Mouse (Mus musculus): Measurements from ENCODE around the gene Stx1a. TPM values are rescaled to one million over a fixed set of nuclear protein-coding genes. Genes with fewer than 3 reads are reported as not detected.
A peak's percentile ranks its signal among the peaks of the same experiment; 100 is the strongest.
"Not testable (repeated sequence)": the region's sequence is repeated elsewhere in the genome, so short reads cannot be mapped to it uniquely, and the experiment has no call there.

The Stx1a gene
- total and polyA plus RNA-seq, 2 experiments from 2014 or later = 126 to 149 TPM

DNA sequence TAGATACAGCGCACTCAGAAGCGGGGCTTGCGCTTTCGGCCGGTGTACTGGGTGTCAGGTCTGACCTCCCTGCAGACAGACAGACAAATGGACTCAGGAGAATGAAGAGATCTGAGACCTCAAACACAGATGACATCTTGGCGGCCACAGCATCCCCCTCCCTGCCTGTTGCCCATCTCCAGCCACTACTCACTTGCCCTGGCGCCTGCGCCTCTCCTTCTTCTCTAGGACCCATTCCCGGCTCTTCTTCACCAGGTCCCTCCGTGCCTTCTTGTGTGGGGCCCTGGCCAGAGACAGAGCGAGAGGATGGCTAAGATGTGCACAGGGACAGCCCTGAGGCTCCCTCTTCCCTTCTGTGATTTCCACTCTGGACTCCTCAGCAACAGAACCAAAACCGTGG lies 30.1 kb downstream of the Stx1a start:
- Histone ChIP-seq H3K27ac (no peak overlapping the region), H3K9ac (replicated peaks; ENCODE audit: low read length) (no peak overlapping the region), H3K4me1 (ENCODE audit: insufficient read depth, low read length) (no peaks in the 10 kb centered on the region), H3K4me3 (ENCODE audit: low read length) (no peak overlapping the region), H3K4me2 (ENCODE audit: low read depth, low read length) (no peak overlapping the region), H3K9me3 (ENCODE audit: low read length) (no peaks in the 10 kb centered on the region), H3K27me3 (ENCODE audit: insufficient read depth, low read length) (no peaks in the 10 kb centered on the region), H3K36me3 (ENCODE audit: insufficient read depth, low read length) (peaks cover 40% of the 10 kb centered on the region)
- DNase-seq (ENCODE audit: low spot score) (no peak), ATAC-seq (no peak)
- TF ChIP-seq CTCF (IDR thresholded peaks at IDR 0.05; ENCODE audit: low read depth) = no peak
- WGBS = 91% methylated on average over 12 of the region's 12 CpGs

DNA sequence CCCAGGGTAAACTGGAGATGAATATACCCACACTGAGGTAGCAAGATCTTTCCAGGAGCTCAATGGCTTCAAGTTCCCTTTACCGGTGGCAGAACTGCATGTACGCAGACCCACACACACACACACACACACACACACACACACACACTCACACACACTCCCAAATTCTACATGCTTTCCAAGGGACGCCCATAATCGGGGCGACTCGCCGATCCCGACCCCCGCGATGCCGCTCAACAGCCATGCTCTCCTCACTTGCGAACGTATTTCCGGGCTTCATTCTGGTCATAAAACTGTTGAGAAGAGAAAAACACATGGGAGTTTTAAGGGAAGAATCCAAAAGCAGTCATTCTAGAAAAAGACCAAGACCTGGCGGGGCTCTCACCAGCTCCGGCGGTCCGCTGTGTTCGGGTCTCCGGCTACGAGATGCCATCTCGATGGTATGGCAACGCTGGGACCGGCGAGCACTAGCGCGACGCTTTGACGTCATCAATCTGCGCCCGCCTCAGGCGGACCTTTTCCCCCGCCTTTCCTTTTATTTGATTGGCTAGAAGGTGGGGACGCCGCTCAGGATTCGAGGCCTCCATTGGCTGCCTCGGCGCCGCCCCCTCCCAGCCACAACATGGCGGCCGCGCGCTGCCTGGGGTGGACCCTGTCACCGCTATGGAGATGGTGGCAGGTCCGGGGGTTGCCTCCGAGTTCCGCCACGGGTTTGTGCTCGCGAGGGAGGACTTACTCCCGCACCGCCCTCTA lies 40.5 kb downstream of the Stx1a start, which contains the start of gene Dnajc30:
Gene Dnajc30, plus strand, starts transcription at position 574 of the 753 bp plus-strand sequence.
- DNase-seq (ENCODE audit: low spot score) = peak; percentile 99
- peak within 1 kb of the TSS; percentile 83 for H3K4me2 ChIP-seq (ENCODE audit: low read depth, low read length)
- H3K27me3 ChIP-seq (ENCODE audit: insufficient read depth, low read length) = no peaks in the 10 kb centered on the region
- no peaks in the 10 kb centered on the region for H3K9me3 ChIP-seq (ENCODE audit: low read length)
- TF ChIP-seq CTCF (IDR thresholded peaks at IDR 0.05; ENCODE audit: low read depth) = no peak
- ATAC-seq = peak; percentile 98
- H3K27ac ChIP-seq = peak within 1 kb of the TSS; percentile 84
- H3K4me1 ChIP-seq (ENCODE audit: insufficient read depth, low read length) = peaks cover 11% of the 10 kb centered on the region; the same call in 1 of the 2 replicates
- H3K9ac ChIP-seq (replicated peaks; ENCODE audit: low read length) = peak within 1 kb of the TSS; percentile 86
- H3K36me3 ChIP-seq (ENCODE audit: insufficient read depth, low read length) = peaks cover 16% of the 10 kb centered on the region; the same call in 1 of the 2 replicates
- under 1% methylated on average over 51 of the region's 52 CpGs for WGBS
- peak within 1 kb of the TSS; percentile 91 for H3K4me3 ChIP-seq (ENCODE audit: low read length)

DNA sequence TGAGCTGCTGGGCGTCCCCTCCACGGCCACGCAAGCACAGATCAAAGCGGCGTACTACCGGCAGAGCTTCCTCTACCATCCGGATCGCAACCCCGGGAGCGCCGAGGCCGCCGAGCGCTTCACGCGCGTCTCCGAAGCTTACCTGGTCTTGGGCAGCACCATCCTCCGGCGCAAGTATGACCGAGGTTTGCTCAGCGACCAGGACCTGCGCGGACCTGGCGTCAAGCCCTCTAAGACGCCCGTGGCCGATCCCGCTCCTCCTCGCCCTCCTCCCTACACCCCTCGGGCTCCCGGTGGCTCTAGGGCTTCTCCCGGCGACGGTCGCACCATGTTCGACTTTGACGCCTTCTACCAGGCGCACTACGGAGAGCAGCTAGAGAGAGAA lies 41.1 kb downstream of the Stx1a start:
- ATAC-seq (peak; percentile 68), DNase-seq (ENCODE audit: low spot score) (no peak)
- Histone ChIP-seq H3K4me2 (ENCODE audit: low read depth, low read length) (peak overlapping the region; percentile 83), H3K9me3 (ENCODE audit: low read length) (no peaks in the 10 kb centered on the region), H3K4me3 (ENCODE audit: low read length) (peak overlapping the region; percentile 91), H3K4me1 (ENCODE audit: insufficient read depth, low read length) (peaks cover 11% of the 10 kb centered on the region; the same call in 1 of the 2 replicates), H3K27ac (peak overlapping the region; percentile 84), H3K27me3 (ENCODE audit: insufficient read depth, low read length) (no peaks in the 10 kb centered on the region), H3K36me3 (ENCODE audit: insufficient read depth, low read length) (peaks cover 13% of the 10 kb centered on the region; the same call in 1 of the 2 replicates), H3K9ac (replicated peaks; ENCODE audit: low read length) (peak overlapping the region; percentile 86)
- no peak for TF ChIP-seq CTCF (IDR thresholded peaks at IDR 0.05; ENCODE audit: low read depth)
- under 1% methylated on average over 40 of the region's 40 CpGs for WGBS

DNA sequence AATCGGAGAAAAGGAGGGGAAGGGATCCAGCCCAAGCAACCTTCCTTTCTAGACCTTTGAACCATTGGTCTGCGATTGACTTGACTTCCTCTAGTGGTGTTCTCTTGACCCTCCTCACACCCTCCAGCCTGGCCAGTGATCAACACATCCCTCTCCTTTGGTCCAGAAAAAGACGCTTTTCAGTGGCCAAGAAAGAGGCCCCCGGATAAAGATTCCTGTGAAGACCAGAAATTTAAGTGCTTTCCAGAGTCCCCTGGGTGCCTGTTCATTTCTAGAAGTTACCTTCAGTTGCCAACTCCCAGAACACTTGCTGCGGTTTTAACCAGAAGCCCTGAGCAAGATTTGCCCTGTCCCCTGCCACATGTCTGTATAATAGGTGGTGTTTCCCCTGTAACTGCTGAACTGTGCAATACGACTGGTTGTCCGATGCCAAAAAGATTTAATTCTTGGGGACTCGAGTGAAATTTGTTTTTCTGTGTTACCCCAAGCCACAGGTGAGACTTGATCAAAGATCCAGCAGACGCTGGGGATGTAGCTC lies 41.7 kb downstream of the Stx1a start, which contains the start of gene Bud23:
Gene Bud23, minus strand, starts transcription at position 51 of the 538 bp plus-strand sequence.
- H3K4me3 ChIP-seq (ENCODE audit: low read length) = peak within 1 kb of the TSS; percentile 91
- ATAC-seq; H3K36me3 ChIP-seq (ENCODE audit: insufficient read depth, low read length); DNase-seq (ENCODE audit: low spot score); H3K27me3 ChIP-seq (ENCODE audit: insufficient read depth, low read length); H3K9me3 ChIP-seq (ENCODE audit: low read length): not testable (repeated sequence)
- H3K4me1 ChIP-seq (ENCODE audit: insufficient read depth, low read length) = peaks cover 11% of the 10 kb centered on the region; the same call in 1 of the 2 replicates
- 79% methylated on average over 9 of the region's 9 CpGs for WGBS
- peak within 1 kb of the TSS; percentile 84 for H3K27ac ChIP-seq
- H3K9ac ChIP-seq (replicated peaks; ENCODE audit: low read length) = peak within 1 kb of the TSS; percentile 86
- peak within 1 kb of the TSS; percentile 83 for H3K4me2 ChIP-seq (ENCODE audit: low read depth, low read length)

DNA sequence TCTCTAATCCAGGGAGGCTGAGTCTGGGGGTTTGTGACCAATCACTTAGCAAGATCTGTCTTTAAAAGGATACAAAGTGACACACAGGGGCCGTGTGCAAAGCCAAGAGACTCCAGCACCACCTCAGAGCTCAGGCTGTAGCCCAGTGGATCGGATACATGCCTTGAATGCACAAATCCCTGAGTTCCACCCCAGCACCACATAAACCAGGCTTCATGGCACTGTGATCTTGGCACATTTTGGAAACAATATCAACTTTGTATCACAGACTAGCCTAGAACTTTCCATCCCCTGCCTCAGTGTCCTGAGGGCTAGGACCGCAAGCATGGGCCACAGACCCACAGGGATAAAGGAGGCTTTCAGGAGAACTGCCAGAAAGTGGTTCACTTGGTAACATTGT lies 42.7 kb downstream of the Stx1a start:
- DNase-seq (ENCODE audit: low spot score) (no peak), ATAC-seq (no peak)
- H3K9ac ChIP-seq (replicated peaks; ENCODE audit: low read length) = no peak overlapping the region
- no peak overlapping the region for H3K4me2 ChIP-seq (ENCODE audit: low read depth, low read length)
- peaks cover 11% of the 10 kb centered on the region; the same call in 1 of the 2 replicates for H3K4me1 ChIP-seq (ENCODE audit: insufficient read depth, low read length)
- no peak overlapping the region for H3K27ac ChIP-seq
- H3K9me3 ChIP-seq (ENCODE audit: low read length) = no peaks in the 10 kb centered on the region
- no peak overlapping the region for H3K4me3 ChIP-seq (ENCODE audit: low read length)
- 87% methylated on average over 3 of the region's 3 CpGs for WGBS
- no peak for TF ChIP-seq CTCF (IDR thresholded peaks at IDR 0.05; ENCODE audit: low read depth)
- H3K36me3 ChIP-seq (ENCODE audit: insufficient read depth, low read length) = no peaks in the 10 kb centered on the region; the same call in 1 of the 2 replicates
- H3K27me3 ChIP-seq (ENCODE audit: insufficient read depth, low read length) = no peaks in the 10 kb centered on the region

DNA sequence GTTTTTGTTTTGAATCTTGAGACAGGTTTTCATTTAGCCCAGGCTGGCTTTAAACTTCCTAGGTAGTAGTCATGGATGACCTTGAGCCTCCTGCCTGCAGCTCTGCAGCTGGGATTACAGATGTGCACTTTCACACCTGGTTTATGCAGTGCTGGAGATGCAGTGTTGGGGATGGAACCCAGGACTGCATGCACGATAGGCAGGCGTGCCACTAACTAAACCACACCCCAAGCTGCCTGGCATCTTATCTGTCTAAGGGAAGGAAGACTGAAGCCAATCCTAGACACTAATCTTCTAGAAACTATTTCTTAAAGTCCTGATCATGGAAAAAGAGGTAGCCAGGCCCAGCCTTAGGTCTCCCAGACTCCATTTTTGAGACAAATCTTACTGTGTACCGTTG lies 47.2 kb downstream of the Stx1a start:
- peaks cover 14% of the 10 kb centered on the region for H3K36me3 ChIP-seq (ENCODE audit: insufficient read depth, low read length)
- WGBS = 89% methylated on average over 3 of the region's 3 CpGs

More for the DNA sequence above, 47.2 kb downstream of the Stx1a start:
- Histone ChIP-seq H3K9me3 (ENCODE audit: low read length) (no peaks in the 10 kb centered on the region), H3K4me1 (ENCODE audit: insufficient read depth, low read length) (0 out of 2 replicates have a peak, but pooled peaks cover 5% of the 10 kb centered on the region), H3K4me3 (ENCODE audit: low read length) (no peak overlapping the region), H3K4me2 (ENCODE audit: low read depth, low read length) (no peak overlapping the region), H3K27me3 (ENCODE audit: insufficient read depth, low read length) (no peaks in the 10 kb centered on the region), H3K27ac (no peak overlapping the region), H3K9ac (replicated peaks; ENCODE audit: low read length) (no peak overlapping the region)
- DNase-seq (ENCODE audit: low spot score) (no peak), ATAC-seq (no peak)
- TF ChIP-seq CTCF (IDR thresholded peaks at IDR 0.05; ENCODE audit: low read depth) = no peak

Data from hindbrain, postnatal 0 days (tissue).